Comparison of ENCODE assay signal across 11 mouse cellular contexts in genomic region chr16:33732846-33733580, GRCm38 (mm10). TPM values are rescaled to one million over a fixed set of nuclear protein-coding genes. Genes with fewer than 3 reads are reported as not detected.
DNase-seq lines count a peak whose midpoint lies in the region; ATAC-seq lines count a peak whose summit lies in the region.
"Had no signal": no experiment of that assay in that cellular context is flagged by ENCODE, and none has a peak within 500 bp of the region (broad histone marks: within the 10 kb centered on the region; RNA-seq: fewer than 3 reads in every experiment).

No protein-coding gene starts in this region.

- no peaks in the 10 kb centered on the region for H3K27me3 ChIP-seq in midbrain, embryonic 10.5 days (ENCODE audit: low read depth, poor library complexity, severe bottlenecking)
- H3K27me3 ChIP-seq in midbrain, embryonic 16.5 days (ENCODE audit: control insufficient read depth, insufficient read depth, low read depth, low read length): no peaks in the 10 kb centered on the region
- H3K27me3 ChIP-seq in hindbrain, embryonic 16.5 days (replicated peaks; ENCODE audit: control insufficient read depth, insufficient read depth, low read length): no peaks in the 10 kb centered on the region
- H3K27me3 ChIP-seq: lung, embryonic 15.5 days had no signal

- H3K4me1 ChIP-seq in midbrain, embryonic 10.5 days: peaks cover 63% of the 10 kb centered on the region
- peaks cover 12% of the 10 kb centered on the region for H3K4me1 ChIP-seq in midbrain, embryonic 16.5 days (ENCODE audit: control insufficient read depth, insufficient read depth, low read length)
- H3K4me1 ChIP-seq in hindbrain, embryonic 16.5 days (ENCODE audit: control insufficient read depth, insufficient read depth, low read depth, low read length): peaks cover 11% of the 10 kb centered on the region
- H3K4me1 ChIP-seq: lung, embryonic 15.5 days had no signal

- H3K36me3 ChIP-seq in midbrain, embryonic 10.5 days: peaks cover 88% of the 10 kb centered on the region
- no peaks in the 10 kb centered on the region for H3K36me3 ChIP-seq in midbrain, embryonic 16.5 days (ENCODE audit: control insufficient read depth, insufficient read depth, low read length)
- no peaks in the 10 kb centered on the region for H3K36me3 ChIP-seq in hindbrain, embryonic 16.5 days (ENCODE audit: control insufficient read depth, insufficient read depth, low read length)

- H3K4me2 ChIP-seq in midbrain, embryonic 16.5 days (ENCODE audit: low read length): no peak overlapping the region
- H3K4me2 ChIP-seq in hindbrain, embryonic 16.5 days (ENCODE audit: low read length): no peak overlapping the region
- H3K4me2 ChIP-seq: lung, embryonic 15.5 days had no signal

- no peak overlapping the region for H3K9ac ChIP-seq in midbrain, embryonic 16.5 days (ENCODE audit: low read depth, low read length)
- no peak overlapping the region for H3K9ac ChIP-seq in hindbrain, embryonic 16.5 days (ENCODE audit: low read depth, low read length)
- H3K9ac ChIP-seq: lung, embryonic 15.5 days had no signal

- peak overlapping the region; percentile 13; the same call in 1 of the 2 replicates for H3K27ac ChIP-seq in midbrain, embryonic 10.5 days (replicated peaks)
- H3K27ac ChIP-seq in midbrain, embryonic 16.5 days (ENCODE audit: low read length): no peak overlapping the region
- peak overlapping the region; percentile 17; the same call in 1 of the 2 replicates for H3K27ac ChIP-seq in hindbrain, embryonic 16.5 days (ENCODE audit: low read depth, low read length)
- H3K27ac ChIP-seq: lung, embryonic 15.5 days had no signal

- 80% methylated on average over 15 of the region's 15 CpGs for WGBS in midbrain, embryonic 10.5 days
- 50% methylated on average over 15 of the region's 15 CpGs for WGBS in midbrain, embryonic 16.5 days
- 43% methylated on average over 15 of the region's 15 CpGs for WGBS in hindbrain, embryonic 16.5 days

- no peaks in the 10 kb centered on the region for H3K9me3 ChIP-seq in midbrain, embryonic 10.5 days (replicated peaks)
- H3K9me3 ChIP-seq in midbrain, embryonic 16.5 days (replicated peaks; ENCODE audit: control insufficient read depth, low read length, poor library complexity, severe bottlenecking): no peaks in the 10 kb centered on the region
- no peaks in the 10 kb centered on the region for H3K9me3 ChIP-seq in hindbrain, embryonic 16.5 days (ENCODE audit: control insufficient read depth, low read length)
- H3K9me3 ChIP-seq: lung, embryonic 15.5 days had no signal

- H3K4me3 ChIP-seq in midbrain, embryonic 10.5 days: no peak overlapping the region
- no peak overlapping the region for H3K4me3 ChIP-seq in midbrain, embryonic 16.5 days (ENCODE audit: low read depth, low read length)
- H3K4me3 ChIP-seq in hindbrain, embryonic 16.5 days (ENCODE audit: low read length): no peak overlapping the region
- H3K4me3 ChIP-seq: lung, embryonic 15.5 days had no signal

- DNase-seq in midbrain, embryonic 10.5 days (ENCODE audit: low spot score): no peak
- DNase-seq in retina, postnatal 1 day: peak; percentile 66
- DNase-seq in lung, postnatal 25 days (ENCODE audit: low spot score): no peak
- no peak for DNase-seq in adrenal gland, postnatal 25 days
- DNase-seq: adrenal gland, adult 8-10 months; kidney, adult 8-10 months; thymus, postnatal 36 days had no signal

- ATAC-seq in midbrain, embryonic 16.5 days: no peak
- 0 out of 2 replicates have a peak, but pooled peaks have one; percentile 3 for ATAC-seq in common myeloid progenitor, adult 5-6 weeks (replicated peaks; ENCODE audit: low read depth, poor library complexity, severe bottlenecking)
- no peak for ATAC-seq in hindbrain, embryonic 16.5 days

RNA-seq across cellular contexts. Expression of gene Heg1, which starts 48.8 kb away (rescaled TPM):
- polyA plus RNA-seq in midbrain, embryonic 10.5 days (2016; fragmentation: Nextera tagmentation; extraction: Ambion mirVana): 34.3 and 45.7 TPM in 2 replicates
- polyA plus RNA-seq in midbrain, embryonic 16.5 days (2015; fragmentation: Nextera tagmentation; extraction: Ambion mirVana): 9.4 and 12.4 TPM in 2 replicates
- 59.1 and 60.7 TPM in 2 replicates for total RNA-seq in common myeloid progenitor, adult 5-6 weeks (2017)
- polyA plus RNA-seq in hindbrain, embryonic 16.5 days (2015; fragmentation: Nextera tagmentation; extraction: Ambion mirVana): 7.2 and 10.0 TPM in 2 replicates
- total RNA-seq in adrenal gland, postnatal 25 days (2021): 48.0 and 50.0 TPM in 2 replicates
